Comparison of ENCODE assay signal across 10 mouse cellular contexts in genomic region chr13:92999860-93000259, GRCm38 (mm10).
DNase-seq lines count a peak whose midpoint lies in the region; ATAC-seq and TF ChIP-seq lines count a peak whose summit lies in the region.
"Had no signal": no experiment of that assay in that cellular context is flagged by ENCODE, and none has a peak within 500 bp of the region (broad histone marks: within the 10 kb centered on the region; RNA-seq: fewer than 3 reads in every experiment).

No protein-coding gene starts in this region.

- H3K4me3 ChIP-seq in gastrocnemius, adult 2 months: peak overlapping the region; percentile 31; the same call in 1 of the 2 replicates
- no peak overlapping the region for H3K4me3 ChIP-seq in midbrain, postnatal 0 days (ENCODE audit: low read depth, low read length)
- H3K4me3 ChIP-seq in midbrain, embryonic 11.5 days (ENCODE audit: low read depth, low read length): no peak overlapping the region
- no peak overlapping the region for H3K4me3 ChIP-seq in intestine, postnatal 0 days (ENCODE audit: low read depth, low read length)
- H3K4me3 ChIP-seq: limb, embryonic 12.5 days had no signal

- intact Hi-C loops in gastrocnemius, adult 2 months (cut with DNase I): loop anchor here (5.0 kb wide), 2 partner anchors 118 to 137 kb away; no protein-coding TSS in a partner anchor

- H3K27me3 ChIP-seq in midbrain, postnatal 0 days (ENCODE audit: insufficient read depth, low read length): no peaks in the 10 kb centered on the region
- H3K27me3 ChIP-seq in midbrain, embryonic 11.5 days (ENCODE audit: control insufficient read depth, insufficient read depth, low read length): no peaks in the 10 kb centered on the region
- no peaks in the 10 kb centered on the region for H3K27me3 ChIP-seq in intestine, postnatal 0 days (replicated peaks; ENCODE audit: control insufficient read depth, insufficient read depth, low read length)
- H3K27me3 ChIP-seq: limb, embryonic 12.5 days had no signal

- peak overlapping the region; percentile 96 for H3K27ac ChIP-seq in gastrocnemius, adult 2 months
- no peak overlapping the region for H3K27ac ChIP-seq in midbrain, postnatal 0 days (ENCODE audit: low read depth, low read length)
- no peak overlapping the region for H3K27ac ChIP-seq in midbrain, embryonic 11.5 days (ENCODE audit: low read depth, low read length)
- no peak overlapping the region for H3K27ac ChIP-seq in intestine, postnatal 0 days (ENCODE audit: low read depth, low read length)
- H3K27ac ChIP-seq: limb, embryonic 12.5 days had no signal

- no peak overlapping the region for H3K9ac ChIP-seq in midbrain, postnatal 0 days (replicated peaks; ENCODE audit: low read length, poor library complexity, severe bottlenecking)
- no peak overlapping the region for H3K9ac ChIP-seq in midbrain, embryonic 11.5 days (ENCODE audit: low read length)
- H3K9ac ChIP-seq in intestine, postnatal 0 days (ENCODE audit: low read depth, low read length): no peak overlapping the region
- H3K9ac ChIP-seq: limb, embryonic 12.5 days had no signal

- no peaks in the 10 kb centered on the region for H3K36me3 ChIP-seq in midbrain, postnatal 0 days (ENCODE audit: insufficient read depth, low read length)
- H3K36me3 ChIP-seq in midbrain, embryonic 11.5 days (ENCODE audit: control insufficient read depth, insufficient read depth, low read length): no peaks in the 10 kb centered on the region
- H3K36me3 ChIP-seq in intestine, postnatal 0 days (ENCODE audit: control insufficient read depth, insufficient read depth): no peaks in the 10 kb centered on the region
- H3K36me3 ChIP-seq: limb, embryonic 12.5 days had no signal

- peak; percentile 13; the same call in 1 of the 2 replicates for ATAC-seq in midbrain, postnatal 0 days (ENCODE audit: low FRiP score)
- ATAC-seq in midbrain, embryonic 11.5 days (ENCODE audit: low FRiP score): no peak
- ATAC-seq in intestine, postnatal 0 days: no peak
- ATAC-seq in cerebellum, adult (ENCODE audit: insufficient number of reproducible peaks, low FRiP score, low TSS enrichment): no peak

- H3K4me1 ChIP-seq in midbrain, postnatal 0 days (ENCODE audit: insufficient read depth, low read length): no peaks in the 10 kb centered on the region
- H3K4me1 ChIP-seq in midbrain, embryonic 11.5 days (ENCODE audit: control insufficient read depth, insufficient read depth, low read length): no peaks in the 10 kb centered on the region
- H3K4me1 ChIP-seq in intestine, postnatal 0 days (replicated peaks; ENCODE audit: control insufficient read depth, insufficient read depth, low read length): no peaks in the 10 kb centered on the region; the same call in 1 of the 2 replicates
- H3K4me1 ChIP-seq: limb, embryonic 12.5 days had no signal

- no peak for TF ChIP-seq CTCF in gastrocnemius, adult 2 months (IDR thresholded peaks at IDR 0.05)
- no peak for TF ChIP-seq CTCF in midbrain, postnatal 0 days (IDR thresholded peaks at IDR 0.05)
- TF ChIP-seq CTCF in intestine, postnatal 0 days (IDR thresholded peaks at IDR 0.05; ENCODE audit: low read depth): no peak

- H3K4me2 ChIP-seq in midbrain, postnatal 0 days (ENCODE audit: low read depth, low read length, poor library complexity, severe bottlenecking): no peak overlapping the region
- no peak overlapping the region for H3K4me2 ChIP-seq in midbrain, embryonic 11.5 days
- H3K4me2 ChIP-seq in intestine, postnatal 0 days (replicated peaks; ENCODE audit: low read depth): 0 out of 2 replicates have a peak overlapping the region, but pooled peaks have one; percentile 21
- H3K4me2 ChIP-seq: limb, embryonic 12.5 days had no signal

- DNase-seq in gastrocnemius, adult 2 months: peak; percentile 20
- DNase-seq in gastrocnemius, adult 18-20 months (ENCODE audit: low spot score): no peak
- DNase-seq in midbrain, postnatal 0 days (ENCODE audit: low spot score): no peak
- DNase-seq in midbrain, embryonic 11.5 days (ENCODE audit: low spot score, missing footprints): no peak
- DNase-seq in right cerebral cortex, postnatal 36 days (ENCODE audit: low spot score in 2 of 2): peak; percentile 70 to 83
- DNase-seq in spleen, postnatal 14 days (ENCODE audit: low spot score in 2 of 2): no peak
- DNase-seq: embryo, embryonic 11 days had no signal

- 67% methylated on average over 9 of the region's 9 CpGs for WGBS in midbrain, postnatal 0 days
- WGBS in midbrain, embryonic 11.5 days: 85% methylated on average over 9 of the region's 9 CpGs
- 18% methylated on average over 9 of the region's 9 CpGs for WGBS in intestine, postnatal 0 days

- H3K9me3 ChIP-seq in midbrain, postnatal 0 days (ENCODE audit: low read length): no peaks in the 10 kb centered on the region
- H3K9me3 ChIP-seq in midbrain, embryonic 11.5 days (ENCODE audit: control insufficient read depth, low read length): no peaks in the 10 kb centered on the region
- no peaks in the 10 kb centered on the region for H3K9me3 ChIP-seq in intestine, postnatal 0 days (ENCODE audit: control insufficient read depth)
- H3K9me3 ChIP-seq: limb, embryonic 12.5 days had no signal

Comparison
In these comparisons a context has a peak if more than half of its experiments do, and no peak if none do; other contexts are left out.
1. DNase-seq: peak in gastrocnemius, adult 2 months (single experiment) and right cerebral cortex, postnatal 36 days (2 of 2); none in gastrocnemius, adult 18-20 months (single experiment), midbrain, postnatal 0 days (single experiment), midbrain, embryonic 11.5 days (single experiment) and spleen, postnatal 14 days (0 of 2).